19 mouse cellular contexts compared by ENCODE assay signal in the genomic region with DNA sequence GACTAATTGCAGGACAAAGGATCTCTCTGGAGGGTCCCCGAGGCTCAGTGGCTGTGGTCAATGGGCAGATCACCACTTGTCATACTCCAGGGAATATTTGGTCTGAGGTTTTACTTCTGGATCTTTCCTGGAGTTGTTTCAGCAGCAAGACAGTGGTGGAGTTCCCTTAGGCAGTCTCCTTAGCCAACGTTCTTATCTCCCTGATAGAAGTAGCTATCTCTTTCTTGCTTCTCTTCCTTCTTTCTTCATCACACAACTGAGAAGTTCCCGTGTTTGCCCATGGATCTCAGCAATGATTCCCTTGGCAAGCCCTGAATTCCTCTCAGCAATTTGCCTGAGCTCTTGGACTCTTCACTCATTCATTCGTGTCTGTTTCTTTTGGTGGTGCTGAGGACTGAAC. TPM values are rescaled to one million over a fixed set of nuclear protein-coding genes. Genes with fewer than 3 reads are reported as not detected.
"Had no signal": no experiment of that assay in that cellular context is flagged by ENCODE, and none has a peak within 500 bp of the region (broad histone marks: within the 10 kb centered on the region; RNA-seq: fewer than 3 reads in every experiment).

No protein-coding gene starts in this region.

- H3K9me3 ChIP-seq: intestine, embryonic 15.5 days; kidney, embryonic 15.5 days; limb, embryonic 12.5 days; limb, embryonic 15.5 days had no signal

- H3K27ac ChIP-seq: intestine, embryonic 15.5 days; kidney, embryonic 15.5 days; limb, embryonic 12.5 days; limb, embryonic 15.5 days had no signal

- DNase-seq: kidney, adult 11 months; kidney, adult 8-10 months; kidney, postnatal 10 days; kidney, postnatal 36 days; left cerebral cortex, postnatal 4 days; lung, postnatal 14 days; lung, postnatal 4 days; midbrain, embryonic 14.5 days; thymus, adult 18-20 months; thymus, postnatal 36 days had no signal

- H3K36me3 ChIP-seq: limb, embryonic 12.5 days had no signal

- H3K9ac ChIP-seq: intestine, embryonic 15.5 days; kidney, embryonic 15.5 days; limb, embryonic 12.5 days; limb, embryonic 15.5 days had no signal

- H3K4me1 ChIP-seq: intestine, embryonic 15.5 days; limb, embryonic 12.5 days had no signal

- H3K4me3 ChIP-seq: intestine, embryonic 15.5 days; kidney, embryonic 15.5 days; limb, embryonic 12.5 days; limb, embryonic 15.5 days had no signal

- ATAC-seq: intestine, embryonic 15.5 days had no signal

- H3K27me3 ChIP-seq: intestine, embryonic 15.5 days; kidney, embryonic 15.5 days; limb, embryonic 12.5 days; limb, embryonic 15.5 days had no signal

- H3K4me2 ChIP-seq: intestine, embryonic 15.5 days; kidney, embryonic 15.5 days; limb, embryonic 12.5 days; limb, embryonic 15.5 days; midbrain, embryonic 11.5 days had no signal

RNA-seq across cellular contexts. Expression of gene Gucy2g, which starts 35.1 kb away (rescaled TPM):
- total RNA-seq: megakaryocyte progenitor cell, adult 5-6 weeks; megakaryocyte-erythroid progenitor cell, adult 5-6 weeks; midbrain, postnatal 0 days had no signal
- polyA plus RNA-seq: intestine, embryonic 15.5 days; limb, embryonic 12.5 days; midbrain, embryonic 11.5 days; midbrain, postnatal 0 days; neural tube, embryonic 11.5 days had no signal
